In the genomic region with DNA sequence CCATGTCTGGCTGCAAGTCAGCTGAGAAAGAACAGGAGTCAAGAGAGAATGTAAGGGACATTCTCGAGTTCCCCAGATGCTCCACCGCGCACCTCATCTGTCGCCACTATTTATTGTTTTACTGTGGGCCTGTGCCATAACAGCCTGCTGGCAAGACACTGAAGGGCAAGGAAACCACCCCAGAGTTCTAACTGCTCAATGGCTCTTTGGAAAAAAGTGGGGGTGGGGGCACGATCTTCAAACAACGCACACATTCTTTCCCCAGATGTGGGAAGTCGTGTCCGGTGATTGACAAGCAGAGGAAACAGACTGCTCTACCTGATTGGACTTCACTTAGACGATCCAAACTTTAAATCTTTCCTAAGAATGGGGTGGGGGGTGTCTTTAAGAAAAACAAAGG, we compare ENCODE assay signal across 8 mouse cellular contexts. TPM values are rescaled to one million over a fixed set of nuclear protein-coding genes. Genes with fewer than 3 reads are reported as not detected.
DNase-seq lines count a peak whose midpoint lies in the region; ATAC-seq and TF ChIP-seq lines count a peak whose summit lies in the region.
"Had no signal": no experiment of that assay in that cellular context is flagged by ENCODE, and none has a peak within 500 bp of the region (broad histone marks: within the 10 kb centered on the region; RNA-seq: fewer than 3 reads in every experiment).

No protein-coding gene starts in this region.

- H3K4me3 ChIP-seq in CH12.LX (replicated peaks in 1 of 3; ENCODE audit: low read depth in 2 of 3, low read length in 2 of 3, poor library complexity in 1 of 3), result no peak overlapping the region
- H3K4me3 ChIP-seq in heart, embryonic 13.5 days, result peak overlapping the region; percentile 42
- peak overlapping the region; percentile 59 for H3K4me3 ChIP-seq in lung, embryonic 16.5 days (ENCODE audit: low read length)

- TF ChIP-seq CTCF in CH12.LX (conservative IDR thresholded peaks at IDR 0.05 in 1 of 2, IDR thresholded peaks at IDR 0.05 in 1 of 2; ENCODE audit: low read depth in 2 of 2, low read length in 2 of 2), result no peak
- TF ChIP-seq CTCF in brain, embryonic 14.5 days (IDR thresholded peaks at IDR 0.05; ENCODE audit: borderline replicate concordance, extremely low read depth, insufficient read depth, insufficient read length), result no peak

- TF ChIP-seq POLR2A in CH12.LX (IDR thresholded peaks at IDR 0.05; ENCODE audit: low read depth, low read length), result no peak
- no peak for TF ChIP-seq POLR2A in brain, embryonic 14.5 days (IDR thresholded peaks at IDR 0.05; ENCODE audit: borderline replicate concordance, extremely low read depth, insufficient read depth, insufficient read length, poor library complexity, severe bottlenecking)

- no peak for DNase-seq in CH12.LX (ENCODE audit: extremely low read depth)
- peak; percentile 37 for DNase-seq in brain, embryonic 14.5 days (ENCODE audit: low read depth)
- no peak for DNase-seq in thymus, postnatal 36 days
- DNase-seq in cerebellum, adult 18-20 months, result no peak

- no peaks in the 10 kb centered on the region for H3K36me3 ChIP-seq in CH12.LX (replicated peaks in 1 of 2; ENCODE audit: control insufficient read depth in 1 of 2, insufficient read depth in 1 of 2, low read length in 1 of 2)
- no peaks in the 10 kb centered on the region for H3K36me3 ChIP-seq in heart, embryonic 13.5 days
- H3K36me3 ChIP-seq in lung, embryonic 16.5 days (ENCODE audit: control insufficient read depth, insufficient read depth, low read length), result no peaks in the 10 kb centered on the region

- H3K9ac ChIP-seq in CH12.LX (ENCODE audit: insufficient read depth, low read depth), result no peak overlapping the region
- H3K9ac ChIP-seq in heart, embryonic 13.5 days, result peak overlapping the region; percentile 72
- H3K9ac ChIP-seq in lung, embryonic 16.5 days (ENCODE audit: low read length), result peak overlapping the region; percentile 74

- H3K27ac ChIP-seq in CH12.LX (ENCODE audit: insufficient read depth, low read depth), result no peak overlapping the region
- H3K27ac ChIP-seq in heart, embryonic 13.5 days (replicated peaks), result peak overlapping the region; percentile 72
- H3K27ac ChIP-seq in lung, embryonic 16.5 days (ENCODE audit: low read length), result peak overlapping the region; percentile 95

- no peaks in the 10 kb centered on the region for H3K27me3 ChIP-seq in CH12.LX (replicated peaks)
- H3K27me3 ChIP-seq in heart, embryonic 13.5 days (replicated peaks), result no peaks in the 10 kb centered on the region
- H3K27me3 ChIP-seq in lung, embryonic 16.5 days (ENCODE audit: control insufficient read depth, insufficient read depth, low read depth, low read length), result no peaks in the 10 kb centered on the region

- whole genome bisulfite sequencing in heart, embryonic 13.5 days, result 10% methylated on average over 9 of the region's 9 CpGs
- 6% methylated on average over 9 of the region's 9 CpGs for WGBS in lung, embryonic 16.5 days

- peak overlapping the region; percentile 48; the same call in 1 of the 2 replicates for H3K4me2 ChIP-seq in CH12.LX (ENCODE audit: insufficient read depth, low read depth, poor library complexity, severe bottlenecking)
- H3K4me2 ChIP-seq in heart, embryonic 13.5 days, result peak overlapping the region; percentile 59
- peak overlapping the region; percentile 59 for H3K4me2 ChIP-seq in lung, embryonic 16.5 days (ENCODE audit: low read depth, low read length)

- peaks cover 0 to 12% of the 10 kb centered on the region in 2 experiments; a peak in 2 of 4 replicates for H3K4me1 ChIP-seq in CH12.LX (ENCODE audit: control insufficient read depth in 1 of 2, insufficient read depth in 2 of 2)
- H3K4me1 ChIP-seq in heart, embryonic 13.5 days, result peaks cover 90% of the 10 kb centered on the region
- H3K4me1 ChIP-seq in lung, embryonic 16.5 days (replicated peaks; ENCODE audit: control insufficient read depth, insufficient read depth, low read length), result peaks cover 43% of the 10 kb centered on the region

- no peak for TF ChIP-seq RAD21 in CH12.LX (IDR thresholded peaks at IDR 0.05; ENCODE audit: low read depth, low read length)

- ATAC-seq in heart, embryonic 13.5 days (ENCODE audit: extremely low read depth, insufficient number of reproducible peaks, low FRiP score, low TSS enrichment), result no peak
- ATAC-seq in lung, embryonic 16.5 days (ENCODE audit: low read depth), result peak; percentile 24
- ATAC-seq in inflammation-experienced regulatory T-cells, adult 6 months, result no peak

- no peak for TF ChIP-seq EP300 in CH12.LX (IDR thresholded peaks at IDR 0.05; ENCODE audit: low read length)

- H3K79me2 ChIP-seq in CH12.LX (replicated peaks; ENCODE audit: control insufficient read depth, extremely low read depth, insufficient read depth, poor library complexity, severe bottlenecking), result no peaks in the 10 kb centered on the region

- no peaks in the 10 kb centered on the region for H3K9me3 ChIP-seq in CH12.LX (replicated peaks; ENCODE audit: low read length)
- H3K9me3 ChIP-seq in heart, embryonic 13.5 days, result no peaks in the 10 kb centered on the region
- H3K9me3 ChIP-seq in lung, embryonic 16.5 days (ENCODE audit: control insufficient read depth, low read length), result no peaks in the 10 kb centered on the region

- in situ Hi-C loops in CH12.LX (cut with MboI; ENCODE audit: low pct_ligation_motif_present, low pct_unique_long_range_greater_than_20kb, low sequenced_read_pairs), result loop anchor here (25.0 kb wide), 1 partner anchor 225 kb away; a partner anchor contains a TSS

- dilution Hi-C loops in CH12.LX (cut with MboI; ENCODE audit: extremely low pct_ligation_motif_present, extremely low pct_unique_long_range_greater_than_20kb, low sequenced_read_pairs), result no loop called here

TF ChIP-seq in CH12.LX, 34 proteins besides CTCF, POLR2A, EP300 and RAD21:
- no peak for TF ChIP-seq E2F4 (IDR thresholded peaks at IDR 0.05; ENCODE audit: insufficient replicate concordance, low read depth, low read length)
- TF ChIP-seq MAZ (IDR thresholded peaks at IDR 0.05; ENCODE audit: low read depth, low read length), result no peak
- no peak for TF ChIP-seq PAX5 (IDR thresholded peaks at IDR 0.05; ENCODE audit: low read length)
- no peak for TF ChIP-seq USF1 (IDR thresholded peaks at IDR 0.05; ENCODE audit: low read depth, low read length)
- TF ChIP-seq JUND (conservative IDR thresholded peaks at IDR 0.05; ENCODE audit: low read depth, low read length), result no peak
- TF ChIP-seq ZMIZ1 (IDR thresholded peaks at IDR 0.05; ENCODE audit: low read depth, low read length), result no peak
- TF ChIP-seq TBP (conservative IDR thresholded peaks at IDR 0.05; ENCODE audit: low read depth, low read length), result no peak
- no peak for TF ChIP-seq ETS1 (conservative IDR thresholded peaks at IDR 0.05; ENCODE audit: low read depth, low read length)
- TF ChIP-seq IRF4 (IDR thresholded peaks at IDR 0.05; ENCODE audit: low read depth, low read length), result no peak
- no peak for TF ChIP-seq MAFK (IDR thresholded peaks at IDR 0.05; ENCODE audit: insufficient replicate concordance, low read length)
- TF ChIP-seq BHLHE40 (IDR thresholded peaks at IDR 0.05; ENCODE audit: low read depth, low read length), result no peak
- no peak for TF ChIP-seq MYC (IDR thresholded peaks at IDR 0.05; ENCODE audit: low read depth, low read length)
- no peak for TF ChIP-seq HCFC1 (IDR thresholded peaks at IDR 0.05; ENCODE audit: low read depth, low read length)
- TF ChIP-seq CHD1 (IDR thresholded peaks at IDR 0.05; ENCODE audit: low read depth, low read length), result no peak
- no peak for TF ChIP-seq ZKSCAN1 (IDR thresholded peaks at IDR 0.05; ENCODE audit: borderline replicate concordance, low read depth, low read length)
- TF ChIP-seq POLR2AphosphoS2 (IDR thresholded peaks at IDR 0.05; ENCODE audit: low read depth, low read length), result no peak
- no peak for TF ChIP-seq USF2 (conservative IDR thresholded peaks at IDR 0.05; ENCODE audit: low read depth, low read length)
- no peak for TF ChIP-seq ZNF384 (IDR thresholded peaks at IDR 0.05; ENCODE audit: low read depth, low read length)

RNA-seq across cellular contexts. Expression of a gene that starts 1.5 kb away (rescaled TPM):
- total RNA-seq in CH12.LX (2012; rRNA removed), result not detected in 2 replicates
- not detected in 2 replicates for total RNA-seq in CH12.LX (2014; rRNA removed)
- not detected in 2 replicates for polyA plus RNA-seq in CH12.LX (2012; ENCODE audit: insufficient read length, low read depth)
- 75.9 and 150 TPM in 2 replicates for polyA plus RNA-seq in brain, embryonic 14.5 days (2012; rRNA removed)
- polyA plus RNA-seq in heart, embryonic 13.5 days (2015; fragmentation: Nextera tagmentation; extraction: Ambion mirVana), result 45.7 and 47.3 TPM in 2 replicates
- 433 and 435 TPM in 2 replicates for polyA plus RNA-seq in lung, embryonic 16.5 days (2015; fragmentation: Nextera tagmentation; extraction: Ambion mirVana)
- polyA plus RNA-seq in inflammation-experienced regulatory T-cells, adult 6 months (2017; shearing (Covaris generic)), result not detected

RNA-seq across cellular contexts. Expression of a gene that starts 34.6 kb away (rescaled TPM):
- total RNA-seq in CH12.LX (2012; rRNA removed), result not detected in 2 replicates
- total RNA-seq in CH12.LX (2014; rRNA removed), result not detected in 2 replicates
- not detected in 2 replicates for polyA plus RNA-seq in CH12.LX (2012; ENCODE audit: insufficient read length, low read depth)
- not detected in 2 replicates for polyA plus RNA-seq in brain, embryonic 14.5 days (2012; rRNA removed)
- not detected in 2 replicates for polyA plus RNA-seq in heart, embryonic 13.5 days (2015; fragmentation: Nextera tagmentation; extraction: Ambion mirVana)
- polyA plus RNA-seq in lung, embryonic 16.5 days (2015; fragmentation: Nextera tagmentation; extraction: Ambion mirVana), result not detected in 2 replicates
- polyA plus RNA-seq in inflammation-experienced regulatory T-cells, adult 6 months (2017; shearing (Covaris generic)), result not detected
- total RNA-seq: layer of hippocampus, postnatal 10 days had no signal

RNA-seq across cellular contexts. Expression of a gene that starts 58.5 kb away (rescaled TPM):
- not detected in 2 replicates for total RNA-seq in CH12.LX (2012; rRNA removed)
- not detected in 2 replicates for total RNA-seq in CH12.LX (2014; rRNA removed)
- not detected in 2 replicates for polyA plus RNA-seq in CH12.LX (2012; ENCODE audit: insufficient read length, low read depth)
- polyA plus RNA-seq in brain, embryonic 14.5 days (2012; rRNA removed), result not detected in 2 replicates
- polyA plus RNA-seq in heart, embryonic 13.5 days (2015; fragmentation: Nextera tagmentation; extraction: Ambion mirVana), result not detected in 2 replicates
- 0.06 TPM in 1 of 2 replicates, not detected in the other for polyA plus RNA-seq in lung, embryonic 16.5 days (2015; fragmentation: Nextera tagmentation; extraction: Ambion mirVana)
- polyA plus RNA-seq in inflammation-experienced regulatory T-cells, adult 6 months (2017; shearing (Covaris generic)), result not detected
- total RNA-seq: layer of hippocampus, postnatal 10 days had no signal

Comparison
In these comparisons a context has a peak if more than half of its experiments do, and no peak if none do; other contexts are left out.
1. H3K4me3 ChIP-seq: peak in heart, embryonic 13.5 days (single experiment) and lung, embryonic 16.5 days (single experiment); none in CH12.LX (0 of 3).
2. RNA of a gene that starts 1.5 kb away (polyA plus RNA-seq): 433 to 435 TPM in lung, embryonic 16.5 days, 75.9 to 150 TPM in brain, embryonic 14.5 days and 45.7 to 47.3 TPM in heart, embryonic 13.5 days; not detected in CH12.LX and not detected in inflammation-experienced regulatory T-cells, adult 6 months; every median in the first group is over 10 times any median in the second.
3. Peak in every context shown above with its lines, with median percentiles within 50 percentile points of each other: H3K4me2 ChIP-seq.